Mouse (Mus musculus) myocyte (in vitro differentiated cells): ENCODE data around the gene Gigyf1.

Experiments
- MYOD1 ChIP-seq, 3 experiments: IDR thresholded peaks; one replicate each; pipeline ENCODE4 v1.6.1; 2011; ENCODE audit warnings: control low read depth in 2 of 3, low read depth in 2 of 3, mild to moderate bottlenecking in 2 of 3, moderate library complexity in 1 of 3; ENCODE audit not compliant: insufficient read length in 2 of 3, control insufficient read depth in 1 of 3
- POLR2A ChIP-seq: IDR thresholded peaks from one replicate; pipeline ENCODE4 v1.6.1; 2011; ENCODE audit warnings: low read depth, mild to moderate bottlenecking, control low read depth, moderate library complexity; ENCODE audit not compliant: insufficient read length
- POLR2AphosphoS2 ChIP-seq: IDR thresholded peaks from one replicate; pipeline ENCODE4 v1.6.1; 2011; ENCODE audit warnings: low read depth, control low read depth; ENCODE audit not compliant: insufficient read length
- REST ChIP-seq: IDR thresholded peaks from one replicate; pipeline ENCODE4 v1.6.1; 2011; ENCODE audit warnings: mild to moderate bottlenecking, control low read depth, moderate library complexity; ENCODE audit not compliant: insufficient read depth, insufficient read length
- USF1 ChIP-seq: IDR thresholded peaks from one replicate; pipeline ENCODE4 v1.6.1; 2011; ENCODE audit warnings: low read depth, mild to moderate bottlenecking, control low read depth, moderate library complexity

- TF ChIP-seq USF1 (no peak), POLR2A (no peak), REST (no peak), POLR2AphosphoS2 (no peak), MYOD1 (IDR thresholded peaks at IDR 0.05; ENCODE audit: control insufficient read depth in 1 of 3, insufficient read length in 2 of 3, low read depth in 2 of 3) (no peak)
Observed at GRCm38 (mm10) chr5:137549840-137550239, 31.5 kb downstream of the Gigyf1 start.
